Mouse (Mus musculus) left cerebral cortex, adult 11 months (tissue): ENCODE results near the gene Dpp6.

Experiments used
- DNase-seq: peaks from one replicate; pipeline ENCODE4 v3.0.0; 2022; ENCODE audit warnings: low spot score

Gene Dpp6

GRCm38 (mm10) chr5:27380656-27381385, 563.8 kb downstream of the Dpp6 start:
- no peak for DNase-seq

GRCm38 (mm10) chr5:27398371-27398770, 581.4 kb downstream of the Dpp6 start:
- no peak for DNase-seq

DNA sequence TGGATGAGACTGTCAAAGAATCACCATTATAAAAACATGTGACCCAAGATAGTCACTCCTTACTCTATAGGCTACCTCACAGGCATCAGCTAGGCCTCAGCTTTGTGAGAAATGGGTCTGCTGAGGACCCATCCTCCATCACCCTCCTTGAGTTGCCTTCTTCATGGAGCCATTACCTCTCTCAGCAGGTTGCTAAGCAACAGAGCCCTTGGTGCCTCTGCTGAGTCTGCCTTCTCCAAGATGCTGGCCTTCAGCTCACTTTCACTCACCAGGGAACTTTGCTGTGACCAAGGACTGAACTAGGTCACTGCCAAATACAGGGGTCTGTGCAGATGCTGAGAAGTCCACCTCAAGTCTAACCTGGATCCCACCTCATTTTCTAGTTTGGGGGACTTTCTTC, 582.1 kb downstream of the Dpp6 start:
- no peak for DNase-seq

- DNase-seq = no peak
These were observed 585.6 kb downstream of the Dpp6 start for GRCm38 (mm10) chr5:27402616-27403015.

DNA sequence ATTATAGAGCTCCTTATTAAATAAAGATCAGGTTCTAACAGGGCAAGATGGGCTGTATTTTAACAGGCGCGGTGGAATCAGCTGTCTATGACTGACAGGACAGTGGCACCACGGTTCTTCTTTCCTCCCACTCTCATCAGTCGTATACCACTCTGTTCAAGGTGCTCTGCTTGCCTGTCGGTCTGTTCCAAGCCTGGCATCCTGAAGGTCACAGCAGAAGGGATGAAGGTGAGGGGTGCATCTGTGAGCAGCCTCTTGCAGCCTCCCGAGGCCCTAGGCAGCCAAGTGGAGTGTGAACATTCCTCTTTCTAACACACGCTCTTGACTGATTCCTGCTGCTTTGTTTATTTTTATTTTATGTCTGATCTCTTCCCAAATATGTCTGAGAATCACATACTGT, 591.9 kb downstream of the Dpp6 start:
- DNase-seq = no peak

GRCm38 (mm10) chr5:27413023-27413422, 596.0 kb downstream of the Dpp6 start:
- DNase-seq = no peak

DNA sequence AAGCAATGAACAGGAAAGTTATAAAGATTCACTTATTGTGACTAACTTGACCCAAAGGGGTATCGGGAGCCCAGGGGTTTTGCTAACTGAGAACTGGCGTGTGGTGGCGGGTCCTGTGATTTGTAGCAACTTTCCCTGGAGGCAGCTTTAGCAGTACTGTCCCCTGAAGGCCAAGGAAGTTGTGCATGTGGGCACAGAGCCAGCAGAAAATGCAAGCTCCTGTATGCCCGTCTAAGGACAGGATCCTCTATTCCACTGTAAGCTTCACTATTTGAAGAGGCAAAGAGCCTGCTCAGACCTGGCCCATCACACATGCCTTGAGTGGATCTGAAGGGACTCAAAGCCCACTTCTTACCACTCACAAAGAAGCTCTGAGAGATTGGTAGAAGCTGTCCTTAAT, 598.5 kb downstream of the Dpp6 start:
- no peak for DNase-seq

- no peak for DNase-seq
These were observed 599.6 kb downstream of the Dpp6 start for GRCm38 (mm10) chr5:27416571-27416970.

GRCm38 (mm10) chr5:27417398-27417797, 600.4 kb downstream of the Dpp6 start:
- no peak for DNase-seq

DNA sequence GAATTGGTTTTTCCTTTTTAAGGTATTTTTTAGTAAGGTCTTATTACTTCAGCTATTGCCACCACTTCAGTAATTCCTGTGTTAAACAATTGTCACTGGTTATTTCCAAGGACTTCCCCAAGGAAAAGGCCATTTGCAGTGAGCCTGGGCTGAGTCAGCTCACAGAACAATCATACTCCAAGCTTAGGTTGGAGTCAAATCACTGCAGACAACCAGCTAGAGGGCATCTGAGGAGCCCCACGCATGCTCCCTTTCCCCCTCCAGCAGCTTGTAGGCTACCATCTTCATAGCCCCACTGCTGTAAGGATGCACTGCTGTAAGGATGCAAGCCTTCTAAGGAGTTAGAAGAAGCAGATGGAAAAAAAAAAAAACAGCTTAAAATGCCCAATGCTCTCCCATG, 601.9 kb downstream of the Dpp6 start:
- no peak for DNase-seq

GRCm38 (mm10) chr5:27421090-27421635, 604.2 kb downstream of the Dpp6 start:
- DNase-seq = no peak

DNA sequence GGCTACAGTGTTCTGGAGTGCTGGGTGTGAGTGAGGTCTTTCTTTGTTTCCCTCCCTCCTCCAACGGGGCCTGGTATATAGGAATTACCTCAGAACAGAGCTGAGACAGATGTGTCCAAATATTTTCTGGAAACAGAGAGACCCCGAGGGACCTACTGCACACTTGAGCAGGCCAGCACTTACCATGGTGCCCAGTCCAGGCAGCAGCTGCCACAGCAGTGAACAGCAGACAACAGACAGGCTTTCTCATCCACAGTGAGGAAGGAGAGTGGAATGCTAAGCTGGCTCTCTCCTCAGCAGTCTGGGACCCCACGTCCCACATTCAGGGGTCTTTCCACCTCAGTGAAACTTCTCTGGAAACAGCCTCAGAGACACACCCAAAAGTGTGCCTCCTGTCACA, 606.8 kb downstream of the Dpp6 start:
- DNase-seq = no peak

- no peak for DNase-seq
These were observed 607.6 kb downstream of the Dpp6 start for GRCm38 (mm10) chr5:27424484-27425080.

- DNase-seq = no peak
These were observed 609.2 kb downstream of the Dpp6 start for GRCm38 (mm10) chr5:27426200-27426599.

DNA sequence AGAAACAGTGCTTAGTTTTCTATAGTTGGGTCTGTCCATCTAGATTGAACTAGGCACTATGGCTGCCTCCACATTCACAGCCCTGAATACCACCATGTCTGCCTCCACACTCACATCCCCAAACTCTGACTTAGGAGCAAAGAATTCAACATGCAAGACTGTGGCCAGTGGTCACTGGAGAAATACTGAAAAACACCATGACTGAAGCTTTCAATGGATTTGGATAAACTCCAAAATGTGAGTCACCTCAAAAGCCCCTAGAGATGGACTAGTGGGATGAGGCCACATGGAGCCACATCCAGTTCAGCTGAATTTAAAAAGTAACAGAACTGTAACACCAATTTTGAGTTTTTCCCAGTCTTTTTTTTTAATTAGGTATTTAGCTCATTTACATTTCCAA, 616.6 kb downstream of the Dpp6 start:
- DNase-seq = no peak

- DNase-seq = no peak
These were observed 636.3 kb downstream of the Dpp6 start for GRCm38 (mm10) chr5:27453201-27453845.

GRCm38 (mm10) chr5:27454386-27454785, 637.4 kb downstream of the Dpp6 start:
- no peak for DNase-seq

DNA sequence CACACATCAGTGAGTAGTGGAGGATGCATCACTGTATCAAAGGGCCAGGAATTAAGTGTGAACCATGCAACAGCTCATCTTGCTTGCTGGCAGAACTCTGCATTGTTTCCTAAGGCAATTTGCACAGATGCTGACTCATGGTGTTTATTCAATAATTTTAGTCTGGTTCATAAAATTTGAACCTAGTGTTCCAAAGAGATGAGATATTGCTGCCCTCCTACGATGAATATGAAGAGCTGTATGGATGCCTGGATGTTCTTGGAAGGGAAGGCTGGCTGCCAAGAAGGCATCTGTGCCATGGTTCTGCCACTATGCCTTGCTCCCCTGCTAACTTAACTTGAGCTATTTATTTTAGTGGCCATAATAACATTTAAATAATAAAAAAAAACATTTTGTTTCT, 640.0 kb downstream of the Dpp6 start:
- DNase-seq = no peak

- no peak for DNase-seq
These were observed 640.7 kb downstream of the Dpp6 start for GRCm38 (mm10) chr5:27457686-27458085.

- no peak for DNase-seq
These were observed 658.0 kb downstream of the Dpp6 start for GRCm38 (mm10) chr5:27474964-27475465.

DNA sequence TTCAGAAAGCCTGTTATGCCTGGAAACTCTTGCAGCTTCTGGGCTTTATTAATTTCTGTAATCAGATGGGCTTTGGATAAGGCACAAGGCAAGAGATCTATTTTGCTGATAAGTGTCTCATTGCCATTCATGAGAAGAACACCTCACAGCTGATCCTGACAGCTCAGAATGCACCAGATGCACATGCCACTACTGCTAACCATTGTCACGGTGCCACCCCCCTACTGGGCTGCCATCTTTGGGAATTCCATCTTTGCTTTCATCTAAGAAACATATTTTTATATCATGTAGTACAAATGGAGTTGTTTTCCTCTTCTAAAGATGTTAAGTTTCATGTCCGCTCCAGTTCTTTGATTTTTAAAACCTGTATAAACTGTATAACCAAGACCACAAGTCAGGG, 664.7 kb downstream of the Dpp6 start:
- no peak for DNase-seq

GRCm38 (mm10) chr5:27486138-27486537, 669.1 kb downstream of the Dpp6 start:
- no peak for DNase-seq

DNA sequence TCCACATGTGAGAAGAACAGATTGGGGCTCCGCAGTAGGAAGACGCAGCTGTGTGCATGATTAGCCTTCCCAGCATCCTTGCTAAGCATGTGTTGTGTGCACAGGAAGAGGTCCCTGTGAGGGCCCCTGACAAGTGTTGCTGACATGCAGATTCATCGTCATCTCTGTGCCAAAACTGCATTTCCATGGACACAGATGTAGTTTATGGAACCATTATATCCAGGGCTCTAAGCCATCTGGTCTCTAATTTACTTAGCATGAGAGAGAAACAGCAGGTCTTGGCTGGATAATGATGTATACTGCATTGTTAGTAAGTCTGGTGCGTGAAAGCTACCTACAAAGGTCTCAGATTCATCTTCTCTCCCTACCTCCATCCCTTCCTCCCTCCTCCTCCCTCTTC, 673.9 kb downstream of the Dpp6 start:
- DNase-seq = no peak
